Mouse (Mus musculus) forebrain, embryonic 12.5 days (tissue): ENCODE data around the gene Drg1. TPM values are rescaled to one million over a fixed set of nuclear protein-coding genes. Genes with fewer than 3 reads are reported as not detected.

Source experiments
- polyA plus RNA-seq: library from polyadenylated mRNA; unstranded; fragments of >200 nt; fragmentation: Nextera tagmentation; extraction: Ambion mirVana; gene quantifications from 2 replicates; pipeline ENCODE4 v1.2.1, GENCODE M21; 2016

Gene Drg1
- polyA plus RNA-seq, 1 experiment from 2014 or later: 268 TPM

Other genes starting within 250 kb of the Drg1 start
- gene Sfi1, start 73.0 kb downstream of the Drg1 start, polyA plus RNA-seq: 16.8 and 17.8 TPM in 2 replicates
- gene Eif4enif1, start 64.0 kb downstream of the Drg1 start, polyA plus RNA-seq: 58.1 TPM in 2 replicates
- 126 and 128 TPM in 2 replicates for gene Patz1, start 22.5 kb upstream of the Drg1 start, polyA plus RNA-seq
- gene Pik3ip1, start 64.0 kb upstream of the Drg1 start, polyA plus RNA-seq: 12.8 and 13.3 TPM in 2 replicates
- gene Limk2, start 142.8 kb upstream of the Drg1 start, polyA plus RNA-seq: 79.4 and 79.8 TPM in 2 replicates
- 42.4 and 43.2 TPM in 2 replicates for gene Rnf185, start 185.9 kb upstream of the Drg1 start, polyA plus RNA-seq
- 0.59 and 0.64 TPM in 2 replicates for gene Pla2g3, start 221.9 kb upstream of the Drg1 start, polyA plus RNA-seq
- gene Inpp5j, start 238.4 kb upstream of the Drg1 start, polyA plus RNA-seq: 0.49 and 0.52 TPM in 2 replicates
- gene Selenom, start 248.3 kb upstream of the Drg1 start, polyA plus RNA-seq: 49.7 and 51.0 TPM in 2 replicates